Mouse (Mus musculus) MEL (cell line): ENCODE measurements around the gene Gpr34. TPM values are rescaled to one million over a fixed set of nuclear protein-coding genes. Genes with fewer than 3 reads are reported as not detected.

Experiments
- DNase-seq: peaks from one replicate; pipeline ENCODE4 v3.0.0; 2011; ENCODE audit warnings: low read depth, low spot score
- H3K27ac ChIP-seq: 2 replicates; pipeline ENCODE4 v1.5.1; 2012; ENCODE audit warnings: low read depth, mild to moderate bottlenecking, control low read depth, low read length, moderate library complexity; ENCODE audit not compliant: control insufficient read depth
- H3K27me3 ChIP-seq, 2 experiments: fragments of 150-350 bp in 1 of 2; sonication (generic) in 1 of 2; 2 replicates each; pipeline ENCODE4 v1.6.1; 2012; ENCODE audit warnings: low read length in 2 of 2, mild to moderate bottlenecking in 2 of 2, improper control_type of control experiment in 1 of 2, moderate library complexity in 1 of 2; ENCODE audit not compliant: insufficient read depth in 2 of 2, control insufficient read depth in 1 of 2
- H3K36me3 ChIP-seq, 2 experiments: 2 replicates each; pipeline ENCODE4 v1.6.1; 2012 to 2014; ENCODE audit warnings: low read length in 2 of 2, improper control_type of control experiment in 1 of 2, inconsistent platforms in 1 of 2, mild to moderate bottlenecking in 1 of 2; ENCODE audit not compliant: insufficient read depth in 2 of 2, control insufficient read depth in 1 of 2
- H3K4me1 ChIP-seq, 2 experiments: fragments of 150-350 bp in 1 of 2; sonication (generic) in 1 of 2; 2 replicates each; pipeline ENCODE4 v1.6.1; 2012; ENCODE audit warnings: low read length in 2 of 2, improper control_type of control experiment in 1 of 2, mild to moderate bottlenecking in 1 of 2; ENCODE audit not compliant: insufficient read depth in 2 of 2, control insufficient read depth in 1 of 2
- H3K4me3 ChIP-seq, 2 experiments: fragments of 150-350 bp in 1 of 2; sonication (generic) in 1 of 2; 2 replicates each; pipeline ENCODE4 v1.5.1; 2012; ENCODE audit warnings: low read depth in 2 of 2, low read length in 2 of 2, mild to moderate bottlenecking in 2 of 2, moderate library complexity in 2 of 2, control low read depth in 1 of 2, improper control_type of control experiment in 1 of 2; ENCODE audit not compliant: control insufficient read depth in 1 of 2, insufficient read depth in 1 of 2
- H3K79me2 ChIP-seq: 2 replicates; pipeline ENCODE4 v1.6.1; 2012; ENCODE audit warnings: mild to moderate bottlenecking, low read length, moderate library complexity; ENCODE audit not compliant: control insufficient read depth, poor library complexity, insufficient read depth
- H3K9ac ChIP-seq: 2 replicates; pipeline ENCODE4 v1.6.1; 2012; ENCODE audit warnings: low read depth, mild to moderate bottlenecking, control low read depth, low read length, moderate library complexity; ENCODE audit not compliant: control insufficient read depth, poor library complexity, severe bottlenecking
- H3K9me3 ChIP-seq: fragments of 150-350 bp; sonication (generic); replicated peaks from 2 replicates; pipeline ENCODE4 v1.6.1; 2012; ENCODE audit warnings: mild to moderate bottlenecking, low read length, improper control_type of control experiment, moderate library complexity; ENCODE audit not compliant: insufficient read depth
- BHLHE40 ChIP-seq: IDR thresholded peaks from 2 replicates; pipeline ENCODE4 v1.6.1; 2012; ENCODE audit warnings: low read depth, mild to moderate bottlenecking, inconsistent platforms, low read length, improper control_type of control experiment, borderline replicate concordance
- E2F4 ChIP-seq: IDR thresholded peaks from 2 replicates; pipeline ENCODE4 v1.6.1; 2011; ENCODE audit warnings: low read depth, low read length, improper control_type of control experiment, borderline replicate concordance
- EP300 ChIP-seq, 2 experiments: IDR thresholded peaks; 2 replicates each; pipeline ENCODE4 v1.6.1; 2011; ENCODE audit warnings: improper control_type of control experiment in 2 of 2, low read length in 2 of 2, low read depth in 1 of 2, mild to moderate bottlenecking in 1 of 2
- GABPA ChIP-seq: IDR thresholded peaks from 2 replicates; pipeline ENCODE4 v1.6.1; 2012; ENCODE audit warnings: low read depth, mild to moderate bottlenecking, inconsistent platforms, low read length, improper control_type of control experiment, moderate library complexity
- GATA1 ChIP-seq: IDR thresholded peaks from 2 replicates; pipeline ENCODE4 v1.6.1; 2011; ENCODE audit warnings: low read depth, low read length, improper control_type of control experiment
- HCFC1 ChIP-seq: IDR thresholded peaks from 2 replicates; pipeline ENCODE4 v1.6.1; 2012; ENCODE audit warnings: low read depth, mild to moderate bottlenecking, inconsistent platforms, low read length, improper control_type of control experiment, moderate library complexity
- KAT2A ChIP-seq: conservative IDR thresholded peaks from 2 replicates; pipeline ENCODE4 v1.6.1; 2012; ENCODE audit warnings: low read depth, low read length, improper control_type of control experiment, inconsistent platforms
- MAFK ChIP-seq: IDR thresholded peaks from 2 replicates; pipeline ENCODE4 v1.6.1; 2011; ENCODE audit warnings: low read depth, mild to moderate bottlenecking, low read length, improper control_type of control experiment, borderline replicate concordance
- MAX ChIP-seq: IDR thresholded peaks from 2 replicates; pipeline ENCODE4 v1.6.1; 2011; ENCODE audit warnings: low read length, improper control_type of control experiment
- MEF2A ChIP-seq: IDR thresholded peaks from 2 replicates; pipeline ENCODE4 v1.6.1; 2014; ENCODE audit warnings: low read depth, mild to moderate bottlenecking, inconsistent platforms, low read length, improper control_type of control experiment; ENCODE audit not compliant: poor library complexity, insufficient replicate concordance, severe bottlenecking; ENCODE audit errors: extremely low read depth
- MXI1 ChIP-seq: IDR thresholded peaks from 2 replicates; pipeline ENCODE4 v1.6.1; 2011; ENCODE audit warnings: mild to moderate bottlenecking, low read depth, low read length, improper control_type of control experiment
- NELFE ChIP-seq: IDR thresholded peaks from 2 replicates; pipeline ENCODE4 v1.6.1; 2011; ENCODE audit warnings: low read depth, low read length, improper control_type of control experiment
- NRF1 ChIP-seq: IDR thresholded peaks from 2 replicates; pipeline ENCODE4 v1.6.1; 2014; ENCODE audit warnings: low read depth, mild to moderate bottlenecking, inconsistent platforms, low read length, improper control_type of control experiment, moderate library complexity; ENCODE audit not compliant: poor library complexity, insufficient read depth, severe bottlenecking
- POLR2AphosphoS5 ChIP-seq: IDR thresholded peaks from 2 replicates; pipeline ENCODE4 v1.6.1; 2012; ENCODE audit warnings: low read depth, borderline replicate concordance, mild to moderate bottlenecking, inconsistent platforms, low read length, moderate library complexity, mixed read lengths
- RCOR1 ChIP-seq: IDR thresholded peaks from 2 replicates; pipeline ENCODE4 v1.6.1; 2012; ENCODE audit warnings: low read depth, mild to moderate bottlenecking, inconsistent platforms, low read length, improper control_type of control experiment
- TCF12 ChIP-seq: IDR thresholded peaks from 2 replicates; pipeline ENCODE4 v1.6.1; 2014; ENCODE audit warnings: low read depth, mild to moderate bottlenecking, inconsistent platforms, low read length, improper control_type of control experiment, moderate library complexity
- UBTF ChIP-seq: IDR thresholded peaks from 2 replicates; pipeline ENCODE4 v1.6.1; 2012; ENCODE audit warnings: low read depth, mild to moderate bottlenecking, inconsistent platforms, low read length, improper control_type of control experiment, moderate library complexity, borderline replicate concordance; ENCODE audit not compliant: insufficient read depth
- USF1 ChIP-seq: IDR thresholded peaks from 2 replicates; pipeline ENCODE4 v1.6.1; 2014; ENCODE audit warnings: low read depth, mild to moderate bottlenecking, inconsistent platforms, low read length, improper control_type of control experiment, moderate library complexity
- USF2 ChIP-seq, 2 experiments: IDR thresholded peaks; 2 replicates each; pipeline ENCODE4 v1.6.1; 2011 to 2012; ENCODE audit warnings: improper control_type of control experiment in 2 of 2, low read length in 2 of 2, borderline replicate concordance in 1 of 2, inconsistent platforms in 1 of 2, low read depth in 1 of 2, mild to moderate bottlenecking in 1 of 2; ENCODE audit not compliant: insufficient read depth in 1 of 2
- ZC3H11A ChIP-seq: IDR thresholded peaks from 2 replicates; pipeline ENCODE4 v1.6.1; 2012; ENCODE audit warnings: low read depth, mild to moderate bottlenecking, inconsistent platforms, low read length, improper control_type of control experiment
- ZMIZ1 ChIP-seq: IDR thresholded peaks from 2 replicates; pipeline ENCODE4 v1.6.1; 2012; ENCODE audit warnings: low read depth, mild to moderate bottlenecking, inconsistent platforms, low read length, improper control_type of control experiment, moderate library complexity
- polyA plus RNA-seq, 2 experiments: library from polyadenylated mRNA; stranded (reverse) in 1 of 2; unstranded in 1 of 2; fragments of >175 nt in 1 of 2; fragments of >200 nt in 1 of 2; gene quantifications; 2 replicates each; pipeline versions ENCODE4 v1.2.1 to v1.2.4; 2012; ENCODE audit warnings: low replicate concordance in 2 of 2, low read depth in 1 of 2; ENCODE audit not compliant: insufficient read length in 2 of 2, insufficient read depth in 1 of 2, missing spikeins in 1 of 2
- total RNA-seq: library from RNA; depleted of rRNA; stranded (reverse); fragments of 300-350 nt; gene quantifications from 2 replicates; pipeline ENCODE4 v1.2.3, GENCODE M21; 2012; rRNA removed

Gene Gpr34
- total and polyA plus RNA-seq, 3 experiments, result 0.04 TPM; not detected in 2

GRCm38 (mm10) chrX:13686589-13686988, 54.7 kb downstream of the Gpr34 start:
- DNase-seq, result no peak
- Histone ChIP-seq H3K9ac (no peak overlapping the region), H3K79me2 (no peaks in the 10 kb centered on the region)
- TF ChIP-seq EP300 (IDR thresholded peaks at IDR 0.05; ENCODE audit: low read depth in 1 of 2, low read length in 2 of 2) (no peak), MEF2A (no peak), MAFK (no peak), GABPA (no peak), USF1 (no peak), USF2 (IDR thresholded peaks at IDR 0.05; ENCODE audit: borderline replicate concordance in 1 of 2, insufficient read depth in 1 of 2, low read depth in 1 of 2, low read length in 2 of 2) (no peak), E2F4 (no peak), HCFC1 (no peak), ZC3H11A (no peak), MAX (no peak), NRF1 (no peak), RCOR1 (no peak), TCF12 (no peak), KAT2A (no peak), ZMIZ1 (no peak)
- TF ChIP-seq, all 39 proteins: peak for 0
- no peak overlapping the region for H3K27ac ChIP-seq
- no peak overlapping the region for H3K4me3 ChIP-seq
- H3K36me3 ChIP-seq, result no peaks in the 10 kb centered on the region
- no peaks in the 10 kb centered on the region; a peak in 1 of 4 replicates for H3K4me1 ChIP-seq
- no peaks in the 10 kb centered on the region for H3K9me3 ChIP-seq
- no peaks in the 10 kb centered on the region for H3K27me3 ChIP-seq

DNA sequence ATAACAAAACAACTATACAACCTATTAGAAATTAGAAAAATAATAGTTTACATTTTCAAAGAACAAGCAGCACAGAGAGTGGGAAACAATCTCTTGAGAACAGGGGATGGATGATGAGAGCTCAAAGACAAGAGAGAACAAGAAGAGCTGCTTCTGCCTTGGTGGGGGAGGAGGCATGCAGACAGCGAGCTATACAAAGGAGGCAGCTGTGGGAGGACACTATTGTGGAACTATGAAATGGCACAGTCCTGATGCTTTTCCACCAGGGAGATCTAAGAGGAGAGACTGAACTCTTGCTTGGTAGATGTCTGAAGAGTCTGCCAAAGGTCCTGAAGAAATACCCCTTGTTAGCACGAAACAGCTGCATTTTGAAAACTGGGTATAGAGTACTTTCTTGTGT, 56.5 kb downstream of the Gpr34 start:
- Histone ChIP-seq H3K27me3 (no peaks in the 10 kb centered on the region), H3K4me3 (no peak overlapping the region), H3K36me3 (no peaks in the 10 kb centered on the region), H3K27ac (no peak overlapping the region), H3K4me1 (no peaks in the 10 kb centered on the region; a peak in 1 of 4 replicates), H3K9ac (no peak overlapping the region), H3K79me2 (no peaks in the 10 kb centered on the region), H3K9me3 (no peaks in the 10 kb centered on the region)
- no peak for DNase-seq
- TF ChIP-seq NELFE (no peak), ZMIZ1 (no peak), MXI1 (no peak), HCFC1 (no peak), GATA1 (no peak), EP300 (IDR thresholded peaks at IDR 0.05; ENCODE audit: low read depth in 1 of 2, low read length in 2 of 2) (no peak), UBTF (no peak), TCF12 (no peak), POLR2AphosphoS5 (no peak), BHLHE40 (no peak)

Other genes starting within 250 kb of the Gpr34 start
- 0.13 and 0.31 TPM in 2 replicates for gene Nyx, start 166.0 kb upstream of the Gpr34 start, total RNA-seq
- gene Nyx, start 166.0 kb upstream of the Gpr34 start, polyA plus RNA-seq, result under 1 TPM in 1 of 2 experiments, not detected in 1; 0.11 TPM
- gene Gpr82, start 29.3 kb downstream of the Gpr34 start, total RNA-seq, result 0.12 and 0.13 TPM in 2 replicates
- under 1 TPM in 1 of 2 experiments, not detected in 1; 0.06 TPM for gene Gpr82, start 29.3 kb downstream of the Gpr34 start, polyA plus RNA-seq
- 9.4 and 10.6 TPM in 2 replicates for gene Cask, start 219.3 kb downstream of the Gpr34 start, total RNA-seq
- gene Cask, start 219.3 kb downstream of the Gpr34 start, polyA plus RNA-seq, result 10 to 100 TPM in 1 of 2 experiments, not detected in 1; 13.3 TPM